Mouse (Mus musculus): ENCODE measurements around the gene Rtp2. TPM values are rescaled to one million over a fixed set of nuclear protein-coding genes. Genes with fewer than 3 reads are reported as not detected.

Rtp2 gene
- polyA plus RNA-seq, 1 experiment from 2014 or later, result not detected

Other genes with a start within 250 kb of the Rtp2 start
- gene Sst, start 41.4 kb downstream of the Rtp2 start, polyA plus RNA-seq (2016; fragmentation: Nextera tagmentation; extraction: Ambion mirVana), result not detected in 2 replicates
- gene Gm37419, start 56.1 kb upstream of the Rtp2 start, polyA plus RNA-seq (2016; fragmentation: Nextera tagmentation; extraction: Ambion mirVana), result not detected in 2 replicates
- 0.12 and 0.19 TPM in 2 replicates for gene Bcl6, start 56.5 kb upstream of the Rtp2 start, polyA plus RNA-seq (2016; fragmentation: Nextera tagmentation; extraction: Ambion mirVana)